Mouse (Mus musculus) lung, postnatal 36 days (tissue): ENCODE results near the gene Trim25.

Experiments
- DNase-seq: peaks from one replicate; pipeline ENCODE4 v3.0.0; 2022; ENCODE audit warnings: mixed read lengths

Trim25 gene

GRCm38 (mm10) chr11:89066750-89067149 is 67.6 kb downstream of the Trim25 start, which contains the start of gene Dgke:
TSS of gene Dgke (minus strand) at chr11:89066850.
- no peak for DNase-seq

GRCm38 (mm10) chr11:89067301-89067822 is 68.2 kb downstream of the Trim25 start:
- DNase-seq, result peak; percentile 12

- DNase-seq, result no peak
Measured at GRCm38 (mm10) chr11:89067871-89068490, 68.8 kb downstream of the Trim25 start.

DNA sequence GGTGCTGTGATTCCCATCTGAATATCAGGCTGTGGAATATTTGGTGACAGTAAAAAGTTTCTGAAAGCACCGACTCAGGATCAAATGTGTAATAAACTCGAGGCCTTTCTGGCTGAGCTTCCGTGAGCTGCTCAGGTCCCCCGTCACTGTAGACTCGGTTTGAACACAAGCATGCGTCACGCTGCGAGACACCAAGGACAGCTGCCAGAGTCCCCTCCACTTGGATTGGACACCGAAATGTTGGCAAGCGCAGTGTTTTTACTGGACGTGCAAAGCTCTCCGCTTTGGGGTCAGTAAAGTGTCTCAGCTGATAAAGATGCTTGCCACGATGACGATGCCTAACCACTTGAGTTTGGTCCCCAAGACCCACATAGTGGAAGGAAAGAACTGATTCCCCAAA is 69.5 kb downstream of the Trim25 start:
- no peak for DNase-seq

GRCm38 (mm10) chr11:89069303-89069702 is 70.1 kb downstream of the Trim25 start:
- peak; percentile 86 for DNase-seq
